Mouse (Mus musculus) common myeloid progenitor, adult 5-6 weeks (primary cell): ENCODE measurements around the gene Ifngr1. TPM values are rescaled to one million over a fixed set of nuclear protein-coding genes. Genes with fewer than 3 reads are reported as not detected.

Experiments
- ATAC-seq: replicated peaks from 2 replicates; pipeline ENCODE4 v1.8.0; 2016; ENCODE audit warnings: low read depth, mild to moderate bottlenecking, moderate TSS enrichment, inconsistent platforms; ENCODE audit not compliant: poor library complexity, severe bottlenecking
- total RNA-seq: library from RNA; stranded (forward); fragments of 200-1000, 187-1606 nt; gene quantifications from 2 replicates; pipeline ENCODE4 v1.2.3, GENCODE M21; 2017

Ifngr1 gene
- total RNA-seq, 1 experiment from 2014 or later = 127 TPM

DNA sequence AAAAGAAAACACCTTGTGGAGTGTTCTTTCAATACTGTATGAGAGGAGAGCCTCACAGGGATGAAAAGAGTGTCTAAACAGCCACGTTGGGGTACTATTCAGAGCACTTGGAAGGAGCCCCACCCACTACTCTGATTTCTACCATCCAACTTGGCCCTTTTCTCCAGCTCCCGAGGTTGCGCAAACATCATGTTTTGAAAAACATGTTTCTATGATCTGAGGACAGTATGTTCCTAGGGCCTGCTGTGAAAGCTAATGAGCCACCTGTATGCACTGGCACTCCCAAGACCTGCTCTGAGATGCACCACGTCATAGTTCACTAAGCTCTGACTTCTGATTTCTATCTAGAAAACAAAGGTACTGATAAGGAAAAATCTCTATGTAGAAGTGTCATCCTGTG, 36.0 kb downstream of the Ifngr1 start:
- no peak for ATAC-seq

GRCm38 (mm10) chr10:19631616-19632195, 40.0 kb downstream of the Ifngr1 start:
- ATAC-seq = no peak

DNA sequence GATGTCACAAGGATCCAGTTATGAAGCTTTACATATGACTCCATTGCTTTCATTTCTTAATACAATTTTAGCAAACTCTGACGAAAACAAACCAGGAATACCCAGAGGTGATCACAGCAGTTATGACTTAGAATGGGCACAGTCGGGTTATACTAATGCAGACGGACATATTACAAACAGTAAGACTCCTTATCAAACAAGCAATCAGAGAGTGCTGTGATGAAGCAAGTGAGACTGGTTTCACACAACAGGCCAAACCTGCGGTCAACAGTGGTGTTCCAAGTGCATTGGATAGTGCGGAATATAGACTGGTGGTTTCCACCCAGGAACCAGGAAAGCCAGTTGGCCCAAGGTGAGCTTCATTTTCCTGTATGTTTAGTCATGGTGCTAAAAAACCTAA, 47.1 kb downstream of the Ifngr1 start:
- no peak for ATAC-seq

DNA sequence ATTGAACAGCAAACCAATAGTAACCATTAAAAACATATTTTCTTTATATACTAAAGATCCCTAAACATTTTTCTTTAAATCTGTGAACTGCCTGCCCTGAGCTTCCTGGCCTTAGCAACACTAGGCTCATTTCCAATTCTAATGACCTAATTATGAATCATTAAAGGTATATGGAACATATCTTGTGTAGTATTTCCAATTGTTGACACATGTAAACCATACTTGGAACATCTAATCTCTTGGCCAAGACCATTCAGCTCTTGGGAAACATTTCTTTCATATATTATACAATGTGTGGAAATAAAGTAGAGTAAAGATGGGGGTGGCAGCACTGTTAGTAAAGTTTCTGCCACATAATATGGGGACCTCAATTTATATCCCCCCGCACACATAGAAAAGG, 47.9 kb downstream of the Ifngr1 start:
- ATAC-seq = no peak

DNA sequence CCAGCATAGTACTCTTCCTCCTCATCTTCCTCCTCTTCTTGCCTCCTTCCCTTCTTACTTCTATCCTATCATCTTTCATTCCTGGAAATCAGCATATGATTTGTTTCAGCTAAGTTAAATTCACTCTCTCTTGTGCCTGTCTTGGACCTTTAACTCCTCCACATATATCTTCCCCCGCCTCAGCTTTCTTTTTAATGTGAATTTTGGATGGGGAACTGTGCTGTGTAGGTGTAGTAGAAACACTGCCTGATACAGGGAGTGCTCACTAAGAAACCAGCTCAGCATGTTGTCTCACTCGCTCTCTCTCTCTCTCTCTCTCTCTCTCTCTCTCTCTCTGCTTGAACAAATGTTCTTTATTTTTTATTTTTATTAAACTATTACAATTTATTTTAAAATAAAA, 53.4 kb downstream of the Ifngr1 start:
- ATAC-seq = no peak

GRCm38 (mm10) chr10:19657426-19657825, 65.7 kb downstream of the Ifngr1 start:
- no peak for ATAC-seq

Other genes starting within 250 kb of the Ifngr1 start
- gene Olig3, start 235.4 kb upstream of the Ifngr1 start, total RNA-seq = not detected in 2 replicates
- 0.34 and 2.3 TPM in 2 replicates for gene Il22ra2, start 30.0 kb downstream of the Ifngr1 start, total RNA-seq
- gene Il20ra, start 120.6 kb downstream of the Ifngr1 start, total RNA-seq = 1.4 and 1.6 TPM in 2 replicates